24 mouse cellular contexts compared by ENCODE assay signal in genomic region chr1:87008211-87008610, GRCm38 (mm10).
DNase-seq lines count a peak whose midpoint lies in the region; ATAC-seq and TF ChIP-seq lines count a peak whose summit lies in the region.
"Had no signal": no experiment of that assay in that cellular context is flagged by ENCODE, and none has a peak within 500 bp of the region (broad histone marks: within the 10 kb centered on the region; RNA-seq: fewer than 3 reads in every experiment).

No protein-coding gene starts in this region.

- peak; percentile 24 for DNase-seq in lung, postnatal 0 days (ENCODE audit: low spot score)
- no peak for DNase-seq in lung, postnatal 14 days
- peak; percentile 84 for DNase-seq in R1 (ENCODE audit: low read depth, low spot score)
- DNase-seq in mesoderm, embryonic 11.5 days (ENCODE audit: low read depth, low spot score), result peak; percentile 18
- no peak for DNase-seq in frontal cortex, postnatal 14 days (ENCODE audit: low spot score in 2 of 2)
- DNase-seq: adrenal gland, adult 8-10 months; adrenal gland, postnatal 14 days; adrenal gland, postnatal 36 days; cerebellum, adult 11 months; cerebellum, adult 18-20 months; cerebellum, adult 8-10 months; cerebellum, adult 9-11 months; cerebellum, postnatal 14 days; cerebellum, postnatal 36 days; embryo, embryonic 11 days; forebrain, postnatal 0 days had no signal

- H3K4me3 ChIP-seq in lung, postnatal 0 days (ENCODE audit: low read depth, low read length), result no peak overlapping the region
- H3K4me3 ChIP-seq: embryonic facial prominence, embryonic 13.5 days; embryonic facial prominence, embryonic 15.5 days; forebrain, embryonic 13.5 days; forebrain, embryonic 15.5 days had no signal

- no peaks in the 10 kb centered on the region for H3K9me3 ChIP-seq in lung, postnatal 0 days (ENCODE audit: low read length)
- H3K9me3 ChIP-seq: embryonic facial prominence, embryonic 13.5 days; embryonic facial prominence, embryonic 15.5 days; forebrain, embryonic 13.5 days; forebrain, embryonic 15.5 days; G1E had no signal

- 15% methylated on average over 1 of the region's 1 CpGs for WGBS in lung, postnatal 0 days

- no peak for ATAC-seq in lung, postnatal 0 days
- ATAC-seq in cerebellum, adult (ENCODE audit: insufficient number of reproducible peaks, low FRiP score, low TSS enrichment), result no peak
- ATAC-seq: activated CD4-positive, CD25-positive, alpha-beta regulatory T cell, adult 4 months; forebrain, embryonic 13.5 days; forebrain, embryonic 15.5 days; forebrain, postnatal 0 days; Patski had no signal

- TF ChIP-seq EP300 in lung, postnatal 0 days (IDR thresholded peaks at IDR 0.05), result 0 out of 2 replicates have a peak, but pooled peaks have one; percentile 20

- no peaks in the 10 kb centered on the region for H3K36me3 ChIP-seq in lung, postnatal 0 days (ENCODE audit: insufficient read depth, low read length)
- H3K36me3 ChIP-seq: embryonic facial prominence, embryonic 15.5 days; forebrain, embryonic 15.5 days had no signal

- no peak overlapping the region for H3K27ac ChIP-seq in lung, postnatal 0 days (ENCODE audit: low read length)
- H3K27ac ChIP-seq: embryonic facial prominence, embryonic 13.5 days; embryonic facial prominence, embryonic 15.5 days; forebrain, embryonic 13.5 days; forebrain, embryonic 15.5 days had no signal

- no peak overlapping the region for H3K9ac ChIP-seq in lung, postnatal 0 days (replicated peaks; ENCODE audit: low read depth)
- H3K9ac ChIP-seq: embryonic facial prominence, embryonic 13.5 days; embryonic facial prominence, embryonic 15.5 days; forebrain, embryonic 13.5 days; forebrain, embryonic 15.5 days; forebrain, postnatal 0 days had no signal

- H3K4me2 ChIP-seq in lung, postnatal 0 days (replicated peaks; ENCODE audit: low read depth, low read length), result no peak overlapping the region
- H3K4me2 ChIP-seq: embryonic facial prominence, embryonic 13.5 days; embryonic facial prominence, embryonic 15.5 days; forebrain, embryonic 13.5 days; forebrain, embryonic 15.5 days had no signal

- no peak for TF ChIP-seq CTCF in lung, postnatal 0 days (IDR thresholded peaks at IDR 0.05)

- peaks cover 6% of the 10 kb centered on the region; the same call in 1 of the 2 replicates for H3K4me1 ChIP-seq in lung, postnatal 0 days (ENCODE audit: insufficient read depth, low read depth, low read length)
- H3K4me1 ChIP-seq: forebrain, embryonic 15.5 days had no signal

- no peaks in the 10 kb centered on the region for H3K27me3 ChIP-seq in lung, postnatal 0 days (replicated peaks; ENCODE audit: insufficient read depth, low read length)
- H3K27me3 ChIP-seq: embryonic facial prominence, embryonic 13.5 days; embryonic facial prominence, embryonic 15.5 days; forebrain, embryonic 13.5 days; forebrain, embryonic 15.5 days; Patski had no signal

Comparison
In these comparisons a context has a peak if more than half of its experiments do, and no peak if none do; other contexts are left out.
1. DNase-seq: peak in lung, postnatal 0 days (single experiment), R1 (single experiment) and mesoderm, embryonic 11.5 days (single experiment); none in lung, postnatal 14 days (single experiment) and frontal cortex, postnatal 14 days (0 of 2).